Mouse (Mus musculus) cerebral cortex, adult 2 months (tissue): ENCODE results near the gene Tmem125.

ENCODE experiments used
- WGBS: fragments of 180-500 bp; shearing (Covaris S2); methylation state at CpG from one replicate; pipeline ENCODE4 v1.1.7; 2018; 5-methylcytosine and 5-hydroxymethylcytosine counted together

Tmem125 gene

GRCm38 (mm10) chr4:118537801-118538200, 6.0 kb downstream of the Tmem125 start:
- WGBS, result 67% methylated on average over 6 of the region's 6 CpGs

DNA sequence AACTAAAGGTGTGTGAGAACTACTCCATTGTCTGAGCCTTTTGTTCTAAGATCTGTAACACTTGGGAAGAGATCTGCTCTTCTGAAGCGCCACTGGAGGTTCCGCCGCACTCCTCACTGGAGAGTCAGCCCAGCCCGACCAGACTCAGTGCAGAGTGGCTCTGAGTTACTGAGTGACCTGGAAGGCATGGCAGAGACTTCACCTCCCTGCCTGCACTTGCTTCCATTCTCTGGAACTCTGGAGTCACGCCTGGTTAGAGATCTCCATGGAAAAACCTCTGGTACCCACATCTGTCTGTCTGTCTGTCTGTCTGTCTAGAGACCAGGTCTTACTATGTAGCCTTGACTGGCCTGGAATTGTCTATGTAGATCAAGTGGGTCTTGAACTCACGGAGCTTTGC, 8.2 kb downstream of the Tmem125 start:
- WGBS, result 89% methylated on average over 6 of the region's 6 CpGs

DNA sequence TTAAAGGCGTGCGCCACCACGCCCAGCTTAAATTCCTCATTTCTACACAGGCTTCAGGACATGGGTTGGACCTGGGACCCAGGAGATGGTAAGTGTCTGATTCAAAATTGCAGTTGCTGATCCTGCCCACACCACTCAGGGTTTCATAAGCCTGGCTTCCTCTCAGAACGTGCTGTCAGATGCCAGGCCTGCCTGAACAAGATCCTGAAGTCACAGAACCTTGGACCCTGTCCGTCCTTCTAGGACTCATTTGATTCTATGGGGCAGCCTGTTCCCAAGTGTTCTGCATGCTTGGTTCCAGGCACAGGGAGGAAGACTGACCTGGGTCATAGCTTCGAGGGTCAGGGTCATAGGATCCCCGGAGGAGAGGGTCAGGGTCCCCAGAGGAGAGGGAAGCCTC, 10.2 kb downstream of the Tmem125 start:
- 83% methylated on average over 7 of the region's 7 CpGs for WGBS

- WGBS, result 67% methylated on average over 4 of the region's 4 CpGs
Measured at GRCm38 (mm10) chr4:118533156-118533555, 10.7 kb downstream of the Tmem125 start.

DNA sequence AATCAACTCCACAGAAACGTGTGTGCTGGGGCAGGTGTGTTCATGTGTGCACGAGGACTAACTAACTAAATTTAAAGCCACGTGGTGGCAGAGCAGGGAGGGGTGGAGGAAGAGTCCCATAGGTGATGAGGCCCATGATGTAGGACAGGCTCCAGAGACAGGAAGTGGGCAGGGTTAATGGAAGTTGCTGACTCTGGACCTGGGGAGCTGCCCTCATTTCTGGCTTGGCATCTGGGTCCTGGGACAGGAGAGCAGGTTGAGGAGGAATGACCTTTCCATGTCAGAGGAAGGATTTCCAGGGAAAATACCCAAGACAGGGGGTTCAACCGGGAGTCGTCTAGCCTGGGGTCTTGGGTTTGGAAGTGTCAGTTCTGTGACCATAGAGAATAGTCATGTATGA, 11.2 kb downstream of the Tmem125 start:
- WGBS, result 86% methylated on average over 5 of the region's 5 CpGs

DNA sequence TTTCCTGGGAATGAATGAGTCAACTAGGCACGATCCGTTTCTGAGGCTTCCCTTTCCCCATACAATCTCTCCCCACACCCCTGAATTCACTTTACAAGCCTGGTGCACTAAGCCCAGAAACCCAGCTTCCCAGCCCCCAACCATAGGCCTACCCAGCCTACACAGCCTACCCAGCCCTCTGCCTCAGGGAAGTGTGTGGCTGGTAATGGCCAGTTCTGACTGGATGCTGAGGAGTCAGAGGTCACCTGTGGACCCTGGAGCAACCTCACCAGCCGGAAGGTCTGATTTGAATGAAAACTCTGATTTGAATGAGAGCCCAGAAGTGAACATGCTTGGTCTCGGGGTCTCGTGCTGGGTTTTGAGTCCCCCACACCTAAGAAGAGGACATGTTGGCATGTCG, 16.1 kb downstream of the Tmem125 start:
- WGBS, result 88% methylated on average over 6 of the region's 6 CpGs

DNA sequence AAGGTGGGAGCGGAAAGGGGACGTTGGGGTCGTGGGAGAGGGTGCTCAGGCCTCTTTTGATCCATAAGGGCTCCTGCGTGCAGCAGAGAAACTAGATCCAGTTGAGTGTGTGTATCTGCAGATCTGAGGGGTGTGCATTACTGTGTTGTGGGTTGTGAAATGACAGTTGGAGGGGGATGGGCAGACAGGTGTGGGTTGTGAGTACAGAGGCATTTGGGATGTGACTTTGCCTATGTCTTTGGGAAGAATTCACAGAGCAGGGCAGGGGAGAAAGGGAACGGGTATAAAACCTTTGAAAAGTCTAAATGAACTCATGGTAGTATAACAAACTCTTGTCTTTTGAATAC, 16.5 kb downstream of the Tmem125 start:
- WGBS, result 56% methylated on average over 5 of the region's 5 CpGs

GRCm38 (mm10) chr4:118526408-118527334, 17.2 kb downstream of the Tmem125 start, which contains the start of gene 2610528J11Rik:
Gene 2610528J11Rik (plus strand): TSS chr4:118526999.
- 52% methylated on average over 17 of the region's 17 CpGs for WGBS

- 82% methylated on average over 3 of the region's 3 CpGs for WGBS
Measured at GRCm38 (mm10) chr4:118525779-118526178, 18.1 kb downstream of the Tmem125 start.

DNA sequence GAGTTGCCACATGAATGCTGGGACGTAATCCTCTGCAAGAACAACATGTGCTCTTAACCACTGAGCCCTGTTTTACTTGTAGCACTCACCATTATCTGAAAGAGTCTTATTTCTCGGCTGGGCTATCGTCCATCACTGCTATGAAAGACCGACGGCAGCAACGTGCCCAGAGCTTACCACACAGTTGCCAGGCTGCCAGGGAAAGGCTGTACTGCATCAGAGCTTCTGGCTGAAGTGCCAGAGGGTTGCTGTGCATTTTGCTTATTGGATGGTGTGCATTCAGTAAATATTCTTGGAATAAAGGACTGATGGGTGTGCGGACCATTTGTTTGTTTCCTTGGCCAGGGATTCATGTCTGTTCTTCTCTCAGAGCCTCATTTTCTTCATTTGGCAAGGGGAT, 19.9 kb downstream of the Tmem125 start:
- 63% methylated on average over 7 of the region's 7 CpGs for WGBS

GRCm38 (mm10) chr4:118522248-118522647, 21.6 kb downstream of the Tmem125 start:
- WGBS, result 86% methylated on average over 7 of the region's 7 CpGs

DNA sequence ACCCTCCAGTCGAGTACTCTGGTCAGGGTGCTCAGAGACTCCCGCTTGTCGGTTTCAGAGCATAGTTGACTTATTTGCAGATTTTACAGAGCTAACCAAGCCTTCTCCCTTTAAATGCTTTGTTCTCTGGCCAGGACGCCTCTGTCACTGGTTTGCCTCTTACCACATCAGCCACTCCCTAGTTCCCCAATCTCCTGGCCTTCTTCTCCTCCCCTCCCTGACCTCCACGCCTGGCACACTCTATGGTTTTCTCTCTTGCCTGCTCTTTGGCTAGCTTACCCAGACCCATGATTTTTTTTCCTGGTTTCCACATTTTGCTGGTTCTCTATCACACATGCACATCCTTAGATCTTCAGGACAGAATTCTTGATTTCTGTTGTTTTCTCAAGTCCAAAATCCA, 25.6 kb downstream of the Tmem125 start:
- 92% methylated on average over 5 of the region's 5 CpGs for WGBS

DNA sequence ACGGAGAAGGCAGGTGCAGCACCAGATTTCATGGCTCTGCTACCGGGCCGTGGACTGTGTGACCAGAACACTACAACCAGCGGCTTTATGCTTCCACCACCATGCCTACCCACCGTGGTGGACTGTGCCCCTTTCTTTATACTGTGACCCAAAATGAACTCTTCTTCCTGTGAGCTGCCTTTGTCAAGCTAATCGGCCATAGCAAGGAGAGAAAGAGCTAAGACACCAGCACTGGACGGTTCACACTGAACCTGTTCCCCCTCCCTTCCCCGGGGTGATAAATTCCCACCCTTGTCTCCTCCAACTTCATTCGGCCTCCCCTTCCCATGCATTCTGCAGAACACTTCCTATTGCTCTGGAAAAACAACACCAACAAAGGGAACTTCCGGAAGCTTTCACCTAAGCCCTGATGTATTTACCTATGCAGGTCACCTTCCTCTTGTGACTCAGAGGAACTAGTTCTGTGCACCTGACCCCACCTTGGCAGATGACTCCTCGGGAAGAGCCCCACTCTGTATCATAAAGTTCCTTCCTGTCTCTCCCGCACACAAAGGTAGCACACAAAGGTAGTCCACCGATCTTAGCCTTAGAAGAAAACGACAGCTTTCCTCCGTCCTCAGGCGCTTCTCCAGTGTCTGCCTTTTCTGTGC, 26.2 kb downstream of the Tmem125 start:
- 61% methylated on average over 16 of the region's 16 CpGs for WGBS

GRCm38 (mm10) chr4:118516699-118517496, 26.9 kb downstream of the Tmem125 start:
- 62% methylated on average over 20 of the region's 20 CpGs for WGBS

DNA sequence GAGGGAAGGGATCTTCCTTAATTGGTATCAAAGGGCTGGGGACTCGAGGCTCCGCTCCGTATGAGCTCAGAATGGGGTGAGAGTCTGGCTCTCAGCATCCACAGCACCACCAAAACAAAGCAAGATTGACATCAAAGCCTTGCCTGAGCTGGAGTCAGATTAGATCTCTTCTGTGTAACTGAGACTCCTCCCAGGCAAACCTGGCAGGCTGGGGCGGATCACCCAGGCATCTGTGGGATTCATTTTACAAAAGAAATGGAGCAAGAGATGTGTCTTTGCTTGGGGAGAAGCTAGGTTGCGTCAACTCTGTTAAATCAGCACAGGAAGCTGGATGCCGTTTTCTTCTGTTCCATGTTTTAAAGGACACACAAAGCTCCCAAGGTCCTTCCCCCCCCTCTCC, 34.8 kb downstream of the Tmem125 start:
- WGBS, result 45% methylated on average over 6 of the region's 6 CpGs

DNA sequence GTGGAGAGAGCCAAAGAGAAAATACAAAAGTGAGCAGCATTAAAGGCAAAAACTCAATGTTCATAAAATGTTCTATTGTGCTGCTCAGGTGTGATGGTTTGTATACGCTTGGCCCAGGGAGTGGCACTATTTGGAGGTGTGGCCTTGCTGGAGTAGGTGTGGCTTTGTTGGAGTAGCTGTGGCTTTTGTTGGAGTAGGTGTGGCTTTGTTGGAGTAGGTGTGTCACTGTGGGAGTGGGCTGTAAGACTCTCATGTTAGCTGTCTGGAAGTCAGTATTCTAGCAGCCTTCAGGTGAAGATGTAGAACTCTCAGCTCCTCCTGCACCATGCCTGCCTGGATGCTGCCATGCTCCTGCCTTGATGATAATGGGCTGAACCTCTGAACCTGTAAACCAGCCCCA, 36.7 kb downstream of the Tmem125 start:
- WGBS, result 87% methylated on average over 1 of the region's 1 CpGs

- 64% methylated on average over 3 of the region's 3 CpGs for WGBS
Measured at GRCm38 (mm10) chr4:118505551-118505950, 38.3 kb downstream of the Tmem125 start.

- WGBS, result 62% methylated on average over 9 of the region's 9 CpGs
Measured at GRCm38 (mm10) chr4:118500792-118501191, 43.1 kb downstream of the Tmem125 start.

- WGBS, result 39% methylated on average over 6 of the region's 6 CpGs
Measured at GRCm38 (mm10) chr4:118500171-118500724, 43.6 kb downstream of the Tmem125 start.
